Mouse (Mus musculus) hindbrain, postnatal 0 days (tissue): ENCODE measurements around the gene Dph1. TPM values are rescaled to one million over a fixed set of nuclear protein-coding genes. Genes with fewer than 3 reads are reported as not detected.

ENCODE experiments used
- ATAC-seq: fragments of 200-750 bp; cut with Nextera tagmentation; 2 replicates; pipeline ENCODE4 v1.8.0; 2017; ENCODE audit warnings: mild to moderate bottlenecking, moderate TSS enrichment, moderate library complexity
- DNase-seq: peaks from one replicate; pipeline ENCODE4 v3.0.0-alpha.2; 2015; ENCODE audit warnings: low spot score
- H3K27ac ChIP-seq: fragments of 300-500 bp; sonication (generic); 2 replicates; pipeline ENCODE4 v1.5.1; 2014; ENCODE audit warnings: mild to moderate bottlenecking
- H3K27me3 ChIP-seq: fragments of 300-500 bp; sonication (generic); 2 replicates; pipeline ENCODE4 v1.6.1; 2014; ENCODE audit warnings: low read length, mixed read lengths; ENCODE audit not compliant: insufficient read depth
- H3K36me3 ChIP-seq: fragments of 300-500 bp; sonication (generic); 2 replicates; pipeline ENCODE4 v1.6.1; 2014; ENCODE audit warnings: low read length, mixed read lengths; ENCODE audit not compliant: insufficient read depth
- H3K4me1 ChIP-seq: fragments of 300-500 bp; sonication (generic); 2 replicates; pipeline ENCODE4 v1.6.1; 2014; ENCODE audit warnings: antibody characterized with exemption, low read length, mixed read lengths; ENCODE audit not compliant: insufficient read depth
- H3K4me2 ChIP-seq: fragments of 300-500 bp; sonication (generic); 2 replicates; pipeline ENCODE4 v1.6.1; 2014; ENCODE audit warnings: low read depth, mild to moderate bottlenecking, low read length, moderate library complexity, mixed read lengths
- H3K4me3 ChIP-seq: fragments of 300-500 bp; sonication (generic); 2 replicates; pipeline ENCODE4 v1.5.1; 2014; ENCODE audit warnings: low read length
- H3K9ac ChIP-seq: fragments of 300-500 bp; sonication (generic); replicated peaks from 2 replicates; pipeline ENCODE4 v1.6.1; 2014; ENCODE audit warnings: mild to moderate bottlenecking, low read length, moderate library complexity, mixed read lengths
- H3K9me3 ChIP-seq: fragments of 300-500 bp; sonication (generic); 2 replicates; pipeline ENCODE4 v1.6.1; 2016; ENCODE audit warnings: low read length, mixed read lengths
- CTCF ChIP-seq: IDR thresholded peaks from 2 replicates; pipeline ENCODE4 v1.5.1; 2016; ENCODE audit warnings: antibody characterized with exemption, control low read depth, low read depth
- WGBS: fragments of 180-500 bp; shearing (Covaris S2); extraction: QIAGEN DNeasy Blood & Tissue Kit; methylation state at CpG from one replicate; pipeline ENCODE4 v1.1.7; 2014; 5-methylcytosine and 5-hydroxymethylcytosine counted together
- polyA plus RNA-seq: library from polyadenylated mRNA; unstranded; fragments of >200 nt; fragmentation: Nextera tagmentation; extraction: Ambion mirVana; gene quantifications from 2 replicates; pipeline ENCODE4 v1.2.1, GENCODE M21; 2015
- total RNA-seq: library from RNA; depleted of rRNA; stranded (reverse); fragments of >200 nt; gene quantifications from 2 replicates; pipeline ENCODE4 v1.2.3, GENCODE M21; 2014

Gene Dph1
- total and polyA plus RNA-seq, 2 experiments from 2014 or later: 13.6 to 39.2 TPM

GRCm38 (mm10) chr11:75141038-75141437, 50.0 kb downstream of the Dph1 start:
- Histone ChIP-seq H3K27me3 (no peaks in the 10 kb centered on the region), H3K4me1 (no peaks in the 10 kb centered on the region; the same call in 1 of the 2 replicates), H3K36me3 (peaks cover 26% of the 10 kb centered on the region), H3K9ac (no peak overlapping the region), H3K27ac (no peak overlapping the region), H3K4me2 (no peak overlapping the region), H3K4me3 (no peak overlapping the region), H3K9me3 (no peaks in the 10 kb centered on the region)
- 75% methylated on average over 3 of the region's 3 CpGs for WGBS
- TF ChIP-seq CTCF: no peak
- DNase-seq (no peak), ATAC-seq (no peak)

GRCm38 (mm10) chr11:75140431-75140830, 50.6 kb downstream of the Dph1 start:
- H3K9ac ChIP-seq: no peak overlapping the region
- no peak overlapping the region for H3K4me3 ChIP-seq
- TF ChIP-seq CTCF: no peak
- H3K27ac ChIP-seq: 0 out of 2 replicates have a peak overlapping the region, but pooled peaks have one; percentile 21
- ATAC-seq (no peak), DNase-seq (no peak)
- WGBS: 82% methylated on average over 5 of the region's 5 CpGs
- no peaks in the 10 kb centered on the region for H3K9me3 ChIP-seq
- H3K4me2 ChIP-seq: no peak overlapping the region
- peaks cover 26% of the 10 kb centered on the region for H3K36me3 ChIP-seq
- H3K4me1 ChIP-seq: no peaks in the 10 kb centered on the region; the same call in 1 of the 2 replicates
- H3K27me3 ChIP-seq: no peaks in the 10 kb centered on the region

DNA sequence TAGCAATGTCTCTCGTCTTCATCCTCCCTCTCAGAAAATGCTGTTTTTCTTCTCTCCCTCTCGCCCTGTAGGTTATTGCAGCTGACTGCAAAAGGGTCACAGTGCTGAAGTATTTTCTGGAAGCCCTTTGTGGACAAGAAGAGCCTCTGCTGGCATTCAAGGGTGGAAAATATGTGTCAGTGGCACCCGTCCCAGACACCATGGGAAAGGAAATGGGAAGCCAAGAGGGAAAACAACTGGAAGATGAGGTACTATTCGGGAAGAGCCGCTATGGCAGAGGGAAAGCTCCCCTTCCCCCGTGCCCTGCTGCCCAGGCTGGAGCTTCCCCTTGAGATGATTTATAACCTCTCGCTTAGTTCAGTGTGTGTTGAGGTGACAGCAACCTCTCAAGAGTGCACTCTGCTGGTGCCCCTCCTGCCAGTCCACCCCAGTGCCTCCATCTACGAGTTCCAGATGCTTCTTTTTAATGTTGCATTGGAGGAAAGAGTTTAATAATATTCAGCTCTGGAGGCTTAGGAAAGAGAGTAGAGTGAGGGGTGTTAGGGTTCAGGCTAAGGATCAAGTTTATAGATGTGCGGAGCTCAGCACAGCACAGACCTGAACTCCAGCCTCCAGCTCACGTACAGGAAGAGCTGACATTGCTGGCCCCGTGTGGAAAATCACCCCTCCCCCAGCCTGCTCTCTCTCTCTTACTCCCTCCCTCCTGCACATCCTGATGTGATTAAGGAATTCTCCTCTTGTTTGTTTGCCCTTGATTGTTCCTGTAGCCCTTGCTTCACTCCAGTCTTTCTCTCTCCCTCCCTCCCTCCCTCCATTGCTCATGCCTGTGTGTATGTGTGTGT, 51.7 kb downstream of the Dph1 start:
- 53% methylated on average over 11 of the region's 11 CpGs for WGBS
- Histone ChIP-seq H3K27ac (peak overlapping the region; percentile 45; the same call in 1 of the 2 replicates), H3K27me3 (no peaks in the 10 kb centered on the region), H3K9me3 (no peaks in the 10 kb centered on the region), H3K4me1 (no peaks in the 10 kb centered on the region; the same call in 1 of the 2 replicates), H3K36me3 (peaks cover 19% of the 10 kb centered on the region), H3K4me2 (no peak overlapping the region), H3K4me3 (no peak overlapping the region), H3K9ac (no peak overlapping the region)
- TF ChIP-seq CTCF: no peak
- ATAC-seq (0 out of 2 replicates have a peak, but pooled peaks have one; percentile 35), DNase-seq (no peak)

- TF ChIP-seq CTCF: no peak
- Histone ChIP-seq H3K4me3 (no peak overlapping the region), H3K9ac (no peak overlapping the region), H3K27ac (no peak overlapping the region), H3K4me2 (no peak overlapping the region), H3K4me1 (peaks cover 20% of the 10 kb centered on the region), H3K27me3 (no peaks in the 10 kb centered on the region), H3K9me3 (no peaks in the 10 kb centered on the region), H3K36me3 (peaks cover 6% of the 10 kb centered on the region; the same call in 1 of the 2 replicates)
- 69% methylated on average over 5 of the region's 5 CpGs for WGBS
- ATAC-seq (no peak), DNase-seq (no peak)
These were observed 54.2 kb downstream of the Dph1 start for GRCm38 (mm10) chr11:75136666-75137398.

- no peak for TF ChIP-seq CTCF
- H3K4me2 ChIP-seq: no peak overlapping the region
- no peak for ATAC-seq
- peaks cover 20% of the 10 kb centered on the region for H3K4me1 ChIP-seq
- no peaks in the 10 kb centered on the region; the same call in 1 of the 2 replicates for H3K36me3 ChIP-seq
- no peak overlapping the region for H3K4me3 ChIP-seq
- no peak overlapping the region for H3K27ac ChIP-seq
- no peaks in the 10 kb centered on the region for H3K9me3 ChIP-seq
- no peak overlapping the region for H3K9ac ChIP-seq
- 92% methylated on average over 4 of the region's 4 CpGs for WGBS
- H3K27me3 ChIP-seq: no peaks in the 10 kb centered on the region
- DNase-seq: no peak
These were observed 55.7 kb downstream of the Dph1 start for GRCm38 (mm10) chr11:75135358-75135757.

DNA sequence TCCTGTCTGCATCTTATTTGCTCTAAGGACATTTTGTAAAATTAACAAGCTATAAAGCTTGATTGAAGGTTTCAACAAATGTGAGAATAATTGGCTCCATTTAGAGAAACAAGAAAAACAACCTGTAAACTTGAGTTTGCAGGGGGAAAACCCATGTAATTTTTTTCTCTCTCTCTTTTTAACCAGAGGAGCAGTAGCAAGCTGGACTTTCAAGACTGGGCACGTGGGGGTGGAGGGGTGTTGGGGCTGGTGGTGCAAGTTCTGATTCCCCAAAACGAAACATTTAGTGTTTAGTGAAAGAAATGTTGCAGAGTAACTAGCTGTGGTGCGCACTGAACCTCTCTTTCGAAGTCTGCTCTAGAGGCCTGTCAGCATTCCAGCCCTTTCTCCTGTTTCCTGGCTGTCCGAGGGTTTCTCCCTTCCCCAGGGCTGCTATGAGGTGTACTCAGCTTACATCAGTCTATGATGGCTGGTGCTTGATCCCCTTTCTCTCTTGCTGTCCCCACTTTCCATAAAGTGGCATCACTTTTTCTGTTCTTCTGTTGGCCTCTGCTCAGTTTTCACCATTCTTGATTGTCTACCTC, 56.5 kb downstream of the Dph1 start:
- Histone ChIP-seq H3K4me3 (no peak overlapping the region), H3K36me3 (no peaks in the 10 kb centered on the region; the same call in 1 of the 2 replicates), H3K9ac (no peak overlapping the region), H3K4me2 (no peak overlapping the region), H3K4me1 (peaks cover 20% of the 10 kb centered on the region), H3K27me3 (no peaks in the 10 kb centered on the region), H3K27ac (peak overlapping the region; percentile 62; the same call in 1 of the 2 replicates), H3K9me3 (no peaks in the 10 kb centered on the region)
- ATAC-seq (no peak), DNase-seq (no peak)
- no peak for TF ChIP-seq CTCF
- WGBS: 64% methylated on average over 5 of the region's 5 CpGs
